In the genomic region with DNA sequence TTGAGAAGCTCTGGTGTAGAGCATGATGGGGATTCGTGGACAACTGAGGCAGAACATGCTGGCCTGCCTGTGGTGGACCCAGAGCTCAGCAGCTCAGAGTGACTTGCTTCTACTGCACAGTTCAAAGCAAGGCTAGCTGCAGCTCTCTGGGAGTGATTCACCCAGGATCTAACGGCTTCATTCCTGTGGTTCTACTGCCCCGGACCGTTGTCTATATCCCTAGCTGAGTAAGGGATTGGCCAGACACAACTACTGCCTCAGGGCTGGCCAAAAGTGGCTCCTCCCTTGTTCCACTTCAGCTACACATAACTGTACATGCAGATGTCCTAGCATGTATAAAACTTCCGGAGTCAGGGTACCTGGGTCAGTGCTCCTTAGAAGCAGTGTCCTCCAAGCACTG, we compare ENCODE assay signal across 16 mouse cellular contexts.
"Had no signal": no experiment of that assay in that cellular context is flagged by ENCODE, and none has a peak within 500 bp of the region (broad histone marks: within the 10 kb centered on the region; RNA-seq: fewer than 3 reads in every experiment).

No protein-coding gene starts in this region.

- DNase-seq: retina, postnatal 1 day; right cerebral cortex, adult 18-20 months; right cerebral cortex, postnatal 14 days; right cerebral cortex, postnatal 25 days; right cerebral cortex, postnatal 4 days; spleen, adult 18-20 months; thymus, adult 2 months; thymus, postnatal 14 days; thymus, postnatal 25 days; thymus, postnatal 36 days; thymus, postnatal 4 days had no signal

- H3K27me3 ChIP-seq: neural tube, embryonic 12.5 days; neural tube, embryonic 13.5 days; neural tube, embryonic 15.5 days; stomach, embryonic 15.5 days had no signal

- H3K9ac ChIP-seq: neural tube, embryonic 12.5 days; neural tube, embryonic 13.5 days; neural tube, embryonic 15.5 days; stomach, embryonic 15.5 days had no signal

- H3K9me3 ChIP-seq: neural tube, embryonic 12.5 days; neural tube, embryonic 13.5 days; neural tube, embryonic 15.5 days; stomach, embryonic 15.5 days had no signal

- H3K4me2 ChIP-seq: neural tube, embryonic 12.5 days; neural tube, embryonic 13.5 days; neural tube, embryonic 15.5 days; stomach, embryonic 15.5 days had no signal

- H3K27ac ChIP-seq: neural tube, embryonic 12.5 days; neural tube, embryonic 13.5 days; neural tube, embryonic 15.5 days; stomach, embryonic 15.5 days; stomach, postnatal 0 days had no signal

- H3K4me1 ChIP-seq: neural tube, embryonic 12.5 days; neural tube, embryonic 13.5 days; neural tube, embryonic 15.5 days; stomach, embryonic 15.5 days had no signal

- H3K4me3 ChIP-seq: neural tube, embryonic 12.5 days; neural tube, embryonic 13.5 days; neural tube, embryonic 15.5 days; stomach, embryonic 15.5 days had no signal

- H3K36me3 ChIP-seq: neural tube, embryonic 12.5 days; neural tube, embryonic 13.5 days; neural tube, embryonic 15.5 days; stomach, embryonic 15.5 days had no signal
